Mouse (Mus musculus) C2C12 (cell line): ENCODE measurements around the gene Hoxb3. TPM values are rescaled to one million over a fixed set of nuclear protein-coding genes. Genes with fewer than 3 reads are reported as not detected.

Experiments used
- H3K27me3 ChIP-seq: one replicate; pipeline ENCODE4 v1.6.1; 2011; ENCODE audit not compliant: control insufficient read depth, insufficient read depth, insufficient read length
- H3K36me3 ChIP-seq: one replicate; pipeline ENCODE4 v1.6.1; 2011; ENCODE audit not compliant: control insufficient read depth, insufficient read depth
- H3K4me3 ChIP-seq: one replicate; pipeline ENCODE4 v1.5.1; 2011; ENCODE audit warnings: mild to moderate bottlenecking, control low read depth; ENCODE audit not compliant: poor library complexity, insufficient read depth, severe bottlenecking
- H3K79me2 ChIP-seq: one replicate; pipeline ENCODE4 v1.6.1; 2011; ENCODE audit not compliant: control insufficient read depth, insufficient read depth
- H3K79me3 ChIP-seq: one replicate; pipeline ENCODE4 v1.6.1; 2011; ENCODE audit warnings: low read depth, control low read depth
- H3ac ChIP-seq: one replicate; pipeline ENCODE3; 2011; ENCODE audit warnings: low read depth; ENCODE audit not compliant: control insufficient read depth, insufficient read length
- CEBPB ChIP-seq: IDR thresholded peaks from one replicate; pipeline ENCODE4 v1.6.1; 2011; ENCODE audit warnings: low read depth, mild to moderate bottlenecking, control low read depth, moderate library complexity
- CTCF ChIP-seq: IDR thresholded peaks from one replicate; pipeline ENCODE4 v1.5.1; 2011; ENCODE audit not compliant: control insufficient read depth, insufficient read depth, insufficient read length
- FOSL1 ChIP-seq: IDR thresholded peaks from one replicate; pipeline ENCODE4 v1.8.0; 2011; ENCODE audit warnings: mild to moderate bottlenecking, low read length; ENCODE audit not compliant: poor library complexity, insufficient read depth, severe bottlenecking
- MAX ChIP-seq: IDR thresholded peaks from one replicate; pipeline ENCODE4 v1.6.1; 2011; ENCODE audit warnings: mild to moderate bottlenecking, control low read depth
- MYOD1 ChIP-seq: IDR thresholded peaks from one replicate; pipeline ENCODE4 v1.6.1; 2011; ENCODE audit warnings: low read depth; ENCODE audit not compliant: control insufficient read depth, insufficient read length
- MYOG ChIP-seq: IDR thresholded peaks from one replicate; pipeline ENCODE4 v1.6.1; 2011; ENCODE audit not compliant: control insufficient read depth, insufficient read length; ENCODE audit errors: extremely low read depth
- USF1 ChIP-seq: IDR thresholded peaks from one replicate; pipeline ENCODE4 v1.6.1; 2011; ENCODE audit warnings: low read depth, mild to moderate bottlenecking, control low read depth, moderate library complexity
- polyA plus RNA-seq: library from polyadenylated mRNA; unstranded; fragments of >200 nt; fragmentation: generic; extraction: Trizol; gene quantifications from one replicate; pipeline ENCODE4 v1.2.1, GENCODE M21; 2012; ENCODE audit warnings: missing spikeins

The Hoxb3 gene
- polyA plus RNA-seq, 1 experiment: not detected

DNA sequence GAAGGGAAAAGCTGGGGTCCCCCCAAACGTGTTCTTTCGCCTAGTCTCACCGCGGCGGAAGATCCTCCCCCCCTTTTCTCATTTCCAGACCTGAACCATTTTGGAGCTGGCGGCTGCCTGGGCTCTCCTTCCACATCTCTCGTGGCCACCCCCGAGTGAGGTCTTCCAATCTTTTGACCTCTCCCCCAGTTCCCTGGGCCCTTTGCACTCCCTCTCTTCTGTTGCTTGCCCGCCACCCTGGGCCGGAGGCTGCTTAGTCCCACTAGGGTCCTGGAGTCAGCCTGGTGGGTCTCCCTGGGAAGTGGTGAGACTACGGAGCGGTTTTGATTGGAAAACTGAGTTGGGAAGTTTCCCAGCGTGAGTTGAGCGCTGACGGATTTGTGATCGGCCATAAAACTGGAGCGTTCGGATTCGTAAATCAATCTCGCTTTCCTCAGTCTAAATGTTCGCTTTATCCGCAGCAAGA, 2.7 kb downstream of the Hoxb3 start:
- Histone ChIP-seq H3K27me3 (peaks cover 79% of the 10 kb centered on the region), H3K36me3 (no peaks in the 10 kb centered on the region), H3K4me3 (no peak overlapping the region), H3ac (no peak overlapping the region), H3K79me2 (no peaks in the 10 kb centered on the region), H3K79me3 (no peaks in the 10 kb centered on the region)
- TF ChIP-seq CTCF (no peak), CEBPB (no peak), FOSL1 (no peak), MAX (no peak)

DNA sequence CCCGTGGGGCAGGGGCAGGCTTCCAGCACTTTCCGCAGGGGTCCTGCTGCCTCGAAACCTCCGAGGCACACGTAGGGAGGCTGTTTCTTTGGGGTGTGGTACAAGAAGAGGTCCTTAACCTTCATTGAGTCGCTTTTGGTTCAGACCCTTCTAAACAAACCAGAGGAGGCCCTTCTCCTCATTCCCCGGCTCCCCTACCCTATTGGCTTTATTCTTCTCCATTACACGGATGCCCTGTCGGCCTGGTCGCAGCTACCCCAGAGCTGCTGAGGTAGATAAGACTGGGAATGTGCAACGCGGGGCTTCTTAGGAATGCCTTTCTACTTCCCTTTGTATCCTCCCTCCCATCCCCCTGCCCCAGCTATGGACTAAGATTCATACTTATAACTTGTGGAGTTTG, 3.6 kb downstream of the Hoxb3 start:
- Histone ChIP-seq H3ac (no peak overlapping the region), H3K79me3 (no peaks in the 10 kb centered on the region), H3K36me3 (no peaks in the 10 kb centered on the region), H3K27me3 (peaks cover 77% of the 10 kb centered on the region), H3K4me3 (no peak overlapping the region), H3K79me2 (no peaks in the 10 kb centered on the region)
- TF ChIP-seq MYOG: no peak
- no peak for TF ChIP-seq MAX
- no peak for TF ChIP-seq MYOD1
- no peak for TF ChIP-seq CEBPB
- no peak for TF ChIP-seq CTCF
- TF ChIP-seq FOSL1: no peak
- no peak for TF ChIP-seq USF1

DNA sequence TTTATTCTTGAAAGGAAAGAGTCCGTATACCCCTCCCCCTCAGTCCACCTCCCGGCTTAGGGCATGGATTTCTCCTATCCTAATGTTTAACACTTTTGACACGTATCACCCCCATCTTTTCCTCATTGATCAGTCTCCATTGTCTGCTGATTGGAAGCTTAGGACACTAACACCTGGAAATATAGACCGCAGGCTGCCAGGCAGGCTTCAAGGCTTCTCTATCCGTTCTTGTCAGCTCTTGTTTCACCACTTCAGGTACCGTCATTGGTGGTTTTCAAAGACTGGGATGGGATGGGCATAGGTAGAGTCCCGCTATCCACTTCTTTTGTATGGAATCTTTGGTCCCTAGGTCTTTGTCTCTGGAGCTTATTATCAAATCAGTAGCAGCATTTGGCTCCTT, 4.0 kb downstream of the Hoxb3 start:
- TF ChIP-seq FOSL1 (no peak), USF1 (no peak), CEBPB (no peak), MAX (no peak), MYOD1 (no peak), CTCF (no peak), MYOG (no peak)

DNA sequence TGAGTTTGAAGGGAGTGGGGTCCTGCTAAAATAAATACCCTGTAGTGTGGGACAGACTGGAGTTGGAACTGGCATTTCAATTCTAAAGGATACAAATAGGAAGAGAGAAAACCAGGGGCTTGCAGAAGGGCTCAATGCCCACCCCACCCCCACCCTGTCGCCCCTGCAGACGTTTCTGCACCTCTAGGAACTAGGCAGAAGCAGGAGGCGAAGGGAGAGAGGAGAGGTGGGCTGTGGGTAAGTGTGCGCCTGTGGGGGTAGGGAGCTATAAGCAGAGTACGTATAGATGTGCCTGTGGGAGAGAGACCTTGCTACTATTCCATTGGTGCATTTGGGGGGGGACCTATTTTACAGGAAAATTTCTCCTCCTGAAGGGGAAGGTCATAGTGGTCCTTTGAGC, 4.6 kb downstream of the Hoxb3 start:
- no peak overlapping the region for H3K4me3 ChIP-seq
- TF ChIP-seq FOSL1 (no peak), MYOG (no peak), MAX (no peak), CEBPB (no peak), CTCF (no peak), USF1 (no peak), MYOD1 (no peak)
- no peaks in the 10 kb centered on the region for H3K79me2 ChIP-seq
- H3K79me3 ChIP-seq: no peaks in the 10 kb centered on the region
- peaks cover 82% of the 10 kb centered on the region for H3K27me3 ChIP-seq
- no peak overlapping the region for H3ac ChIP-seq
- H3K36me3 ChIP-seq: no peaks in the 10 kb centered on the region

More for the DNA sequence above, 4.0 kb downstream of the Hoxb3 start:
- no peak overlapping the region for H3ac ChIP-seq
- peaks cover 78% of the 10 kb centered on the region for H3K27me3 ChIP-seq
- no peaks in the 10 kb centered on the region for H3K36me3 ChIP-seq
- no peaks in the 10 kb centered on the region for H3K79me2 ChIP-seq
- H3K4me3 ChIP-seq: no peak overlapping the region
- H3K79me3 ChIP-seq: no peaks in the 10 kb centered on the region

DNA sequence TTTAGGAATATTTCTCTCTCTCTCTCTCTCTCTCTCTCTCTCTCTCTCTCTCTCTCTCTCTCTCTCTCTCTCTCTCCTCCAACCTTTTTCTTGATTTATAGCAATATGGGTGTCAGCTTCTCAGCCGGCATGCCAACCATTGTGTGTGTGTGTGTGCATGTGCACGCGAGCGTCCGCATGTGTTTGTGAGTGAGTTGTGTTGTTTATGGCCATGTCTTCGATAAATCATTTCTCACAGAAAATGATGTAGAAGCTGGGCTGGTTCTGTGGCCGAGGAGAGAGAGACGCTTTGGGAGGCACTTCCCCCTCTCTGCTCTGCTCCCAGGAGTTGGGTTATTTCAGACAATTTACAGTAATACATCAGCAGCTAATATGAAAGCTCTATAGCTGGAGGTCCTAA, 5.5 kb downstream of the Hoxb3 start:
- TF ChIP-seq USF1 (no peak), MYOD1 (no peak), CTCF (no peak), FOSL1 (no peak), MAX (no peak), MYOG (no peak), CEBPB (no peak)
- no peak overlapping the region for H3K4me3 ChIP-seq
- H3K79me3 ChIP-seq: no peaks in the 10 kb centered on the region
- H3K27me3 ChIP-seq: peaks cover 86% of the 10 kb centered on the region
- H3K79me2 ChIP-seq: no peaks in the 10 kb centered on the region
- no peaks in the 10 kb centered on the region for H3K36me3 ChIP-seq
- no peak overlapping the region for H3ac ChIP-seq

DNA sequence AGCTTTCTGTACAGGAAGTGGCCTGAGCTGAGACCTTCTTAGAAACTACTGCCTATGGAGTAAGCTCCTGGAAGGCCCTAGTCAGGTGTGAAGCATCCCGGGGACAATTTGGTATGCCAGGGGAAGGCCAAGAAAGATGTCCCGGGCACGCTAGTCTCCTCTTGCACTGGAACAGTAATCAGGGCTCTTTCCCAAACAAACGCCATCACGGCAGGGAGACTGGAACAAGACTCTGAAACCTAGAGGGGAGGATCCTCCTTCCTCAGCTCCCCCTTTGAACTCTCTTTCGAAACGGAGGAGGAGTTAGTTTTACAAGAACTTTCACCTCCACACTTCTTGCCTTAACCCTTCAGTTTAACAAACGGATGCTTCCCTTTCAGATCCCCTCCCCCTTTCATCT, 9.0 kb downstream of the Hoxb3 start:
- TF ChIP-seq CTCF (no peak), MYOD1 (no peak), MAX (no peak), USF1 (no peak), CEBPB (no peak), MYOG (no peak), FOSL1 (no peak)
- Histone ChIP-seq H3ac (no peak overlapping the region), H3K4me3 (no peak overlapping the region), H3K79me2 (no peaks in the 10 kb centered on the region), H3K27me3 (peaks cover 88% of the 10 kb centered on the region), H3K79me3 (no peaks in the 10 kb centered on the region), H3K36me3 (no peaks in the 10 kb centered on the region)
